Mouse (Mus musculus) liver, embryonic 16.5 days (tissue): ENCODE measurements around the gene Zcchc17. TPM values are rescaled to one million over a fixed set of nuclear protein-coding genes. Genes with fewer than 3 reads are reported as not detected.

ENCODE experiments used
- ATAC-seq: fragments of 200-750 bp; cut with Nextera tagmentation; 2 replicates; pipeline ENCODE4 v1.8.0; 2017; ENCODE audit warnings: low read depth, mild to moderate bottlenecking, moderate number of reproducible peaks, moderate library complexity
- H3K27ac ChIP-seq: fragments of 300-500 bp; sonication (generic); 2 replicates; pipeline ENCODE4 v1.5.1; 2014; ENCODE audit warnings: mild to moderate bottlenecking, low read length
- H3K27me3 ChIP-seq: fragments of 300-500 bp; sonication (generic); 2 replicates; pipeline ENCODE4 v1.6.1; 2014; ENCODE audit warnings: low read depth, low read length, mixed read lengths; ENCODE audit not compliant: control insufficient read depth, insufficient read depth
- H3K36me3 ChIP-seq: fragments of 300-500 bp; sonication (generic); 2 replicates; pipeline ENCODE4 v1.6.1; 2014; ENCODE audit warnings: mild to moderate bottlenecking; ENCODE audit not compliant: control insufficient read depth, insufficient read depth
- H3K4me1 ChIP-seq: fragments of 300-500 bp; sonication (generic); 2 replicates; pipeline ENCODE4 v1.6.1; 2014; ENCODE audit warnings: low read depth, low read length, mixed read lengths; ENCODE audit not compliant: control insufficient read depth
- H3K4me2 ChIP-seq: fragments of 300-500 bp; sonication (generic); 2 replicates; pipeline ENCODE4 v1.6.1; 2014; ENCODE audit warnings: low read depth, low read length, mixed read lengths
- H3K4me3 ChIP-seq: fragments of 300-500 bp; sonication (generic); 2 replicates; pipeline ENCODE4 v1.5.1; 2014; ENCODE audit warnings: low read depth, mild to moderate bottlenecking, low read length
- H3K9ac ChIP-seq: fragments of 300-500 bp; sonication (generic); 2 replicates; pipeline ENCODE4 v1.6.1; 2014; ENCODE audit warnings: low read depth, low read length
- H3K9me3 ChIP-seq: fragments of 300-500 bp; sonication (generic); replicated peaks from 2 replicates; pipeline ENCODE4 v1.6.1; 2016; ENCODE audit warnings: low read length; ENCODE audit not compliant: control insufficient read depth
- WGBS: fragments of 180-500 bp; shearing (Covaris S2); extraction: QIAGEN DNeasy Blood & Tissue Kit; methylation state at CpG from one replicate; pipeline ENCODE4 v1.1.7; 2014; ENCODE audit not compliant: insufficient replicate concordance; 5-methylcytosine and 5-hydroxymethylcytosine counted together
- polyA plus RNA-seq: library from polyadenylated mRNA; unstranded; fragments of >200 nt; fragmentation: Nextera tagmentation; extraction: Ambion mirVana; gene quantifications from 2 replicates; pipeline ENCODE4 v1.2.1, GENCODE M21; 2015

The Zcchc17 gene
- polyA plus RNA-seq, 1 experiment from 2014 or later, result 27.5 TPM

DNA sequence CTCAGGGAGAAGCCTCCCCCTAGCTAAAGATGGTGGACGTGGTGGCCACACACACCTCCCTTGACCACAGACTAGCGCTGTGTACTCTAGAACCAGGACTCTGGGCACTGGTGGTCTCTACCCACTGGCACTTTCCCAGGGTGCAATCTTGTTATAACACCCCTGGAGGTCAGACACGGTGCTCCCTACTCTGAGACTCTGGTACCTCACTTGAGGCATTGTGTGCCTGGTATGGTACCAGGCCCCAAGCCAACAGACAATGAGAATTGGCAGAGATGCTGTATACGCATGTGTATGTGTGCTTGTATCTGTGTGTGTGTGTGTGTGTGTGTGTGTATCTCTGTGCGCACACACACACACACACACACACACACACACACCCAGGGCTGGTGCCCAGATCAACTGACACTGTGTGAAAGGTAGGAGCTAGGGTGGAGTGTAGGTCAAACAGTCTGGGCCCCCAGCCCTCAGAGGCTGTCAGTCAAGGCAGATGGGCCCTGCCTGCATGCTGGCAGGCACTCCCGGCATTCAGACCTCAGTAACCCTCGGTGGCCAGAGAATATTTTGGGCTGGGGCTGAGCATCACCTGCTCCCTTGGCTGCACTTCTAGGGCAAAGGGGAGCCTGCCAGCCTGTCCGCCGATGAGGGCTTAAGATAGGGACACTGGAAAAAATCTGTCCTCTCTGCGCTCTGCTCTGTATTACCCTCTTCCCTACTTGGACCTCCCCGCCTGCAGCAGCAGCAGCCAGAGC is 60.7 kb downstream of the Zcchc17 start:
- WGBS, result 68% methylated on average over 11 of the region's 11 CpGs
- Histone ChIP-seq H3K4me1 (peaks cover 49% of the 10 kb centered on the region), H3K4me2 (no peak overlapping the region), H3K9ac (no peak overlapping the region), H3K9me3 (no peaks in the 10 kb centered on the region), H3K27me3 (no peaks in the 10 kb centered on the region), H3K27ac (no peak overlapping the region), H3K36me3 (no peaks in the 10 kb centered on the region), H3K4me3 (no peak overlapping the region)
- ATAC-seq, result no peak

DNA sequence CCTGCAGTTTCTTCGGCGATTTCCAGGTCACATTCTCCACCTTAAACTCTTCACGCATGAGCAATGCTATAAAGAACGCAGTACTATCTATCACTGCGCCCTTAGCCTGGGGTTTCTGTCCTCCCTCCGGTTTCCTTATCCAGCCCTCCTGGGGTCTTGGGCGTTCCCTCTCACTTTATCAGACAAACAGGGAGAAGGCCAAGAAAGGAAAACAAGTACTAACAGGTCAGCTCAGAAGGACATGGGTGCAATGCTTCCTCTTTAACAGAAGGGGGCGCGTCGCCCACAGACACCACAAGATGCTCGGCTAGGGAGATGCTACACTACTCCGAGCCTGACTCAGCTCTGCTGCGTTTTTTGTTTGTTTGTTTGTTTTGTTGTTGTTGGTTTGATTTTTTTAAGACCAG is 62.6 kb downstream of the Zcchc17 start:
- Histone ChIP-seq H3K4me2 (peak overlapping the region; percentile 60), H3K4me1 (peaks cover 50% of the 10 kb centered on the region), H3K36me3 (no peaks in the 10 kb centered on the region), H3K9ac (peak overlapping the region; percentile 67), H3K9me3 (no peaks in the 10 kb centered on the region), H3K4me3 (peak overlapping the region; percentile 51), H3K27me3 (no peaks in the 10 kb centered on the region), H3K27ac (peak overlapping the region; percentile 96)
- peak; percentile 83 for ATAC-seq
- 4% methylated on average over 13 of the region's 13 CpGs for WGBS

- peak; percentile 78 for ATAC-seq
- peak overlapping the region; percentile 67 for H3K9ac ChIP-seq
- peak overlapping the region; percentile 51 for H3K4me3 ChIP-seq
- peak overlapping the region; percentile 96 for H3K27ac ChIP-seq
- 28% methylated on average over 13 of the region's 13 CpGs for WGBS
- H3K27me3 ChIP-seq, result no peaks in the 10 kb centered on the region
- H3K4me2 ChIP-seq, result peak overlapping the region; percentile 60
- no peaks in the 10 kb centered on the region for H3K36me3 ChIP-seq
- H3K4me1 ChIP-seq, result peaks cover 47% of the 10 kb centered on the region
- H3K9me3 ChIP-seq, result no peaks in the 10 kb centered on the region
Measured at GRCm38 (mm10) chr4:130296243-130296965, 63.3 kb downstream of the Zcchc17 start.

DNA sequence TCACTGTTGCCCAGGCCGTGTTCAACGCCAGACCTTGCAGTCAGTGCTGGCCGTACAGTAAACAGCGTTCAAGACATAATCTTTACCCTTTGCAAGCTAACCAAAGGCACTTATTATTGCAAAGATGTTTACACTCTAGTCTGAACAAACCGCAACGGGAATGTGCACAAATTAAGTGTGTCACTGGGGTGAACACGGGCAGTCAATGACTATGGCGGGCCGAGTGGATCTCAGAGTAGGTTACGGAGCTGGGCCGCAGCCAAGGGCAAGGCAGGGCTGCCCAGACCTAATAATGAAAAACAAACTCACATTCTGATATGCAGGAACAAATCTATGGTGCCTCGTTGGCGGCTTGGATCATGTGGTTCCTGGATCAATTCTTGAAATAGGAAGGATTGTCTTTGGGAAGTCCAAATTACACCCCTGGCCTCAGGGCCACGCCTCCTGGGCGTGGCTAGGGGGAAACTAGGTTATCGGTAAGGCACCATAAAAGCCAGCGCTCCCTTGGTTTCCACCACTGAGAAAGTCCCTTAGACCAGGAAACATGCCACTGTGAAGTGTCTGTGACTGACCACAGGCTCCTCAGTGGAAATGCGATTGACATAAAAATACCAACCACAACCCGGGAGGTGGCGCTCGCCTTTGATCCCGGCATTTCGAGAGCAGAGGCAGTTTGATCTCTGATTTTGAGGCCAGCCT is 64.5 kb downstream of the Zcchc17 start:
- peak overlapping the region; percentile 96 for H3K27ac ChIP-seq
- H3K4me2 ChIP-seq, result peak overlapping the region; percentile 60
- no peaks in the 10 kb centered on the region for H3K36me3 ChIP-seq
- H3K4me3 ChIP-seq, result peak overlapping the region; percentile 51
- H3K4me1 ChIP-seq, result peaks cover 47% of the 10 kb centered on the region
- H3K27me3 ChIP-seq, result peaks cover 4% of the 10 kb centered on the region; the same call in 1 of the 2 replicates
- 36% methylated on average over 23 of the region's 23 CpGs for WGBS
- peak overlapping the region; percentile 67 for H3K9ac ChIP-seq
- H3K9me3 ChIP-seq, result no peaks in the 10 kb centered on the region
- ATAC-seq, result peak; percentile 42

GRCm38 (mm10) chr4:130294513-130294912 is 65.2 kb downstream of the Zcchc17 start:
- 40% methylated on average over 8 of the region's 8 CpGs for WGBS
- Histone ChIP-seq H3K4me2 (peak overlapping the region; percentile 60), H3K27me3 (peaks cover 4% of the 10 kb centered on the region; the same call in 1 of the 2 replicates), H3K36me3 (no peaks in the 10 kb centered on the region), H3K9me3 (no peaks in the 10 kb centered on the region), H3K4me3 (peak overlapping the region; percentile 51), H3K4me1 (peaks cover 47% of the 10 kb centered on the region), H3K9ac (peak overlapping the region; percentile 40), H3K27ac (peak overlapping the region; percentile 96)
- peak; percentile 59 for ATAC-seq

- Histone ChIP-seq H3K36me3 (no peaks in the 10 kb centered on the region), H3K9me3 (no peaks in the 10 kb centered on the region), H3K4me3 (no peak overlapping the region), H3K27ac (peak overlapping the region; percentile 52; the same call in 1 of the 2 replicates), H3K27me3 (peaks cover 4% of the 10 kb centered on the region; the same call in 1 of the 2 replicates), H3K4me2 (no peak overlapping the region), H3K4me1 (peaks cover 35% of the 10 kb centered on the region), H3K9ac (no peak overlapping the region)
- no peak for ATAC-seq
- 2% methylated on average over 4 of the region's 4 CpGs for WGBS
Measured at GRCm38 (mm10) chr4:130292271-130292670, 67.5 kb downstream of the Zcchc17 start.

GRCm38 (mm10) chr4:130289824-130290223 is 69.9 kb downstream of the Zcchc17 start:
- Histone ChIP-seq H3K9ac (no peak overlapping the region), H3K27me3 (peaks cover 16% of the 10 kb centered on the region)

DNA sequence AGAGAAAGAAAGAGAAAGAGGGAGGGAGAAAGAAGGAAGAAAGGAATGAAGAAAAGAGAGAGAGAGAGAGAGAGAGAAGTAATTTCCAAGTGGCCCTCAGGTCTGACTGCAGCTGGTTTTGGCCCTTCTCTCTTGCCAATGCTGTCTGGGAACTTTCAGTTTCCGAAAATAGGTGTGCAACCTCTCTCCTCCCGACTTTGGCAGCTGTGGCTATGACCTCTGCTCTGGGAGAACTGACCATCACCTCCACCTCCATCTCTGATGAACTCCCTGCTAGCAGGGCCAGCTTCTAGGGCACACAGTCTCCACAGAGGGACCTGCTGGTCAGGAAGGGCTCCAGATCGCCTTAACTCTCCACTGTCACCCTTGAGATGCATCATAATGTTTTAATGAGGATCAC is 73.2 kb downstream of the Zcchc17 start:
- H3K9ac ChIP-seq, result no peak overlapping the region
- WGBS, result 32% methylated on average over 3 of the region's 3 CpGs
- H3K4me2 ChIP-seq, result no peak overlapping the region
- H3K27ac ChIP-seq, result no peak overlapping the region
- H3K4me1 ChIP-seq, result no peaks in the 10 kb centered on the region
- H3K9me3 ChIP-seq, result no peaks in the 10 kb centered on the region
- no peak overlapping the region for H3K4me3 ChIP-seq
- peaks cover 23% of the 10 kb centered on the region for H3K27me3 ChIP-seq
- no peak for ATAC-seq
- H3K36me3 ChIP-seq, result no peaks in the 10 kb centered on the region

More at GRCm38 (mm10) chr4:130289824-130290223, 69.9 kb downstream of the Zcchc17 start:
- Histone ChIP-seq H3K4me2 (no peak overlapping the region), H3K4me3 (no peak overlapping the region), H3K4me1 (peaks cover 17% of the 10 kb centered on the region), H3K27ac (no peak overlapping the region), H3K9me3 (no peaks in the 10 kb centered on the region), H3K36me3 (no peaks in the 10 kb centered on the region)
- no peak for ATAC-seq
- 48% methylated on average over 3 of the region's 3 CpGs for WGBS
